Mouse (Mus musculus) telencephalon, adult 2 months (tissue): Measurements from ENCODE around the gene Atp8a1.

ENCODE experiments used
- DNase-seq: peaks from one replicate; pipeline ENCODE4 v3.0.0-alpha.2; 2011; ENCODE audit warnings: low read depth, low spot score

The Atp8a1 gene

DNA sequence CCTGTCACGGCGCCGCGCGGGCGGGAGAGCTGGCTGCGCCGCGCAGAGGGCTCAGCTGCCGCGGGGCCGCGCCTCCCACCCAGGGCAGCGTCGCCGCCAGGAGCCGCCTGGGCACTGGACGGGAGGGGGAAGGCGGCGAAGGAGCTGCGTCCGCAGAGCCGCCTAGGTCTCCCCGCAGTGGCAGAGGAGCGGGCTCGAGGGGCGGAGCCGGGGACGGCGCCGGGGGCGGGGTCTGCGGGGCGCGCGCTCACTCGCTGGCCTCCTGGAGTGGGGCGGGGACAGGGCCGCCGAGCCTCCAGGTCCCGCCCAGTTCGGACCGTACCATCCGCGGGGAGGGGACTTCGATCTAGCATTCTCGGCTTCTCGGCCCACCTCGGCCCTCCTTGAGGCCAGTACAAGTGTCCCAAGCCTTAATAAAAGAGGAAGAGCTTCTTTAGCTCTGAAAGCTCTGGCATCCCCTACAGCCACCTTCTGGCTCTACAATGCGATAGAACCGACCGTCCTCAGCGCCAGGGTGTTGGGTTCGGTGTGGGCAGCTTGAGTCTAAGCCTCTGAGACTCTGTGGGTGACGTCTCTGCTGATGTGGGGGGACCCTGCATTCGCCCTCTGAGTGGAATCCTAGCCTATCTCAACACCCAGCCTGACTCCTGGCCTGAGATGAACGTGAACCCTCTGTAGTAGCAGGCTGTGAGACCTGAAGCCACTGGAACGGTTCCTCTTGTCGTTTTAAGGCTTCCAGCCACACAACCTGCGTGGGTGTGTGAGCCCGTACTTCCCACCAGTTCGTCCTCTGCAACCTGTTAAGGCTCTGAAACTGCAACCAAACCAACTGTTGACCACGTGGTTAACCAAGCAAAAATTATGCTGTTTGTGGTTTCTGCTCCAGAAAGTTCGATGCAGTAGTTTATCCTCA lies at the start of gene Atp8a1:
Atp8a1 (minus strand) TSS at position 182 of the 913 bp plus-strand sequence.
- peak; percentile 97 for DNase-seq

DNA sequence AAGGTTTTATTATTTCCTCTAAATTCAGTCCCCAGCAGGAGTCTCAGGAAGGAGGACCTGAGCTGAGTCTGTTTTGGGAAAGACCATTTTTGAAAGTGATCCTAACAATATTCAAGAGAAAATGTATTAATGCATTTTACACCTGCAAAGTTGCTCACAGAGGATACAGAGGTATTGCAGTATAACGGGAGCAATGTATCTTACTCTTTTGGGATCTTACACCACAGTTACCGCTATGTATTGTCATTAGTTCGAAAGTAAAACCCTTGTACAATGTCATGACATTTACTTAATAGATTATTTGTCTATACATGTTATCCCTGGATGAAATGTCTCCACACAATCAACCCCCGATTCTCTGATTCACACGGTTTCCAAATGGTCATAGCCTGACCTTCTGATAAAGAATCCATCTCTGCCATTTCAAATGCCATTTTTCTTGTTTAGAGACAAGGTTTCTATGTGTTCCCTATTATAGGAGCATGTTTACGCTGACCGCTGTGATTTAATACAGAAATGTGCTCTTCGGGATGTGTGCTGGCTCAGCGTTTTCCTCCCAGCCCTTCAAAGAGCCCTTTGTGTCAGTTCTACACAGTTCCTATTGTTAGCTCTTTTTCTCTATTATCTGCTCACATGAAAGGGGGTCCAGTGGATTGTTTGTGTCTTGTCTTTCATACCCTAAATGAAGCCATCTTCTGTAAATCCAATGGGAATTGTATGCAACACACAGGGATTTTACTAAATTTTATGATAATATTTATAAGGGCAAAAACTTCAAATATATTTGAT lies 37.4 kb upstream of the Atp8a1 start:
- peak; percentile 34 for DNase-seq

DNA sequence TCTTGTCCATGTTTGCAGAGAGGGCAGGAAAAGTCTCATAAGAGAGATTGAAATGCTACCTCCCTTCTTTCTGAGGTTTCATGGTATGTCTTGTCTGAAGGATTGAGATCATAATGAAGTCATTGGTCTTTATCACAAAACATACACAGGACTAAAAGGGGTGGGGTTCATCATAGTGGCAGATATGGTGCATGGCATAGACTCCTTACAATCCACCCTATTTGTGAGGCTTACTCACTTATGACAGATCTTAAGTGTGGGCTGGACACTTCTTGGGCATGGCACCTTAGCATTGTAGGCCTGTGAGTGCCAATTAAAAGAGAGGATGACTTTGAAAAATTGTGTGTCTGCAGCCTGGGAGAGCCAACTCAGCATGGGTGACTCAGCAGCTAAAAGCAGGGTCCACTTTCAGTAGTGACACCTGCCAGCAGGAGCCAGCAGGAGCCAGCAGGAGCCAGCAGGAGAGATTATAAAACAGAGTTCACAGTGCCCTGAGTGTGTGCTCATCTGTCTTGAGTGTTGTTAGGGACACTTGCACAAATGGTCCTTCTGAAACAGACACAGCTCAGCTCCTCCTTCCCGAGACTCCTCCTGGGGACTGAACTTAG lies 36.4 kb upstream of the Atp8a1 start:
- DNase-seq: no peak

DNA sequence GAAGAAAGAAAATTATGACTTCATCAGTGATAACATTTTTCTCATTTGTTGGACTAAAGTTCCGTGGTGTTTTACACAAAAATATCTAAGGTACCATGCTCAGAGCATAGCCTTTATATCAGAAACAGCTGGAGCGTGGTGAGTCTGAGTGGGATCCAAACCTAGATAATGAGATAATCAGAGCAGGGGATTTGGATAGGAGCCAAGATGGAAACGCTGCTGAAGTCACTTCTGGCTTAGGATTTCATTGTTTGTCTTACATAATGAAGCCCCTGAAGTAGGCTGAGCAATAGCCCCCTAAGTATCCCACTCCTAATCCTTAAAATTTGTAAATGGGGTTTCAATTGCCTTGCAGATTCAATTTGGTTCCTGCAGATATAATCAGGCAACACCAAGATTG lies 24.2 kb upstream of the Atp8a1 start:
- DNase-seq: no peak

DNA sequence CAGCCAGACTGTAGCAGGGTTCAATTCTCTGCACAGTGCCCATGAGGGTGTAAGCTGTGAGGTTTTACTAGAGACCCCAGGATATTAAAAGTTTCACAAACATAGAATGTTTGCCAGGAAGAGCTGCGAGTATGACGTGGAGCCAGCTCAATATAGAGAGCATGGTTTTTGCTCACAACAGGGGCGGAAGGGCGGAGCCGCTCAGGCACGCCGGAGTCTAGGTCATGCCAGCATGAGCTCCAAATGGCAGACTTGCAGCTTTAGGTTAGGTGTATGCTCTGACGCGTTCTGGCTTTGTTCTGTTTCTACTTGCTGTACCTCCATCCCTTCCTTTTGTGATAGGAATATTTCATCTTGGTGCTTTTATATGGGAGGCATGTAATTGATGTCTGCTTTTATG lies 19.0 kb upstream of the Atp8a1 start:
- DNase-seq: no peak

DNA sequence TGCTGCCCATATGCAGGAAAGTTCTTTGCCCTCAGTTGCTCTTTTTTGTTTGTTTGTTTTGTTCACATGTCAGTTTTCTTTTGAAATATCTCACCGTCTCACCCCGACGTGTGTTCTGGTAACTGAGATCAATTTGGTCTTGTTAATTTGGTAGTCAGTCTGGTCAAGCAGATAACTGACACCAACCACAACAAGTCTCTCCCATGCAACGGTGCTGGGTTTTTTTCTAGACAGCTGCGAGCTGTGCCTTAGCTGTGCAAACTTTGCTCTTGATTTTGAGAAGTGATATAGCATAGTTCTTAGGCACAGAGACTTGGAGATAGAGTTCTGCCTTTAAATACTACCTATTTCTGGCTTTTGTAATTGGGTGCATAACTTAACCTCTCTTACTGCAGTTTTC lies 18.4 kb upstream of the Atp8a1 start:
- DNase-seq: no peak

DNA sequence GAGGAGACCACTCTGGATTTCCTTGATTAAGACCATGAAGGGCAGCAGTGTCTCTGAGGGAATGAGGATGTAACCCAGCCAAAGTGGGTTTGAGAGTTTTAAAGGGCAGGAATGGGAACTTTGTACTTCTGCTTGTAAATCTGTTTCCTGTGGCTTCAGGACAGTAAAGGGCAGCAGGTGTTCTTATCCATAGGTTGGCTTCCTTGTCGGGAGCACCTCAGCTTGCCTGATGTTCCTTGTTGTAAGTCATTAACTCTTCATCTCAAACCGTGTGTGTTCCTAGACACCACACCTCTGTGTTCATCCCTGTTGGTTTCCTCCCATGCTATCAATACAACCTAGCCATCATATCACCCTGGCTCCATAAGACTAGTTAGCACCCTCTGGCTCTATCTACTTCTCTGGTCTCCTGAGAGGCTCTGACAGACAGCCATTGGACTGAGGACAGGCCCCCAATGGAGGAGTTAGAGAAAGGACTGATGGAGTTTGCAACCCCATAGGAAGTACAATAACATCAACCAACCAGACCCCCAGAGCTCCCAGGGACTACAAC lies 17.4 kb upstream of the Atp8a1 start:
- DNase-seq: no peak

DNA sequence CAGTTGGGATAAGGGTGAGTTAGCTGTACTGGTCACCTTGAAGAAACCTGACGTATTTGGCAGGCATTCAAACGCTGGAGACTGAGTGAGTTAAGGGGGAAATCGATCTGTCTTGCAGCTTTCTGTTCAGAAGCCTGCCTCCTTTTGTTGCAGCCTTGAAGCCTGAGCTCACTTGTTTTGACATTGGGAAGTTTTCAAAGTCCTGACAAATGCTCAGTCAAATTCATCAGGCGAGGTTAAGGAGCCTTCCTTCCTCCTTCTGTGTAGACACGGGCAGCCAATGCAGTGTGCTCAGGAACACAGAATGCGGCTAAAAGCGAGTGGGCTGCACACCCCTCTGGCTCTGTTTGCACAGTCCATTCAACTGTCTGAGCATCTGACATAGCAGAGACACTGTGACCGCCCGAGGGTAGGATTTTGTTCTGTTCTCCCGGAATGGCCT lies 16.7 kb upstream of the Atp8a1 start:
- DNase-seq: no peak

DNA sequence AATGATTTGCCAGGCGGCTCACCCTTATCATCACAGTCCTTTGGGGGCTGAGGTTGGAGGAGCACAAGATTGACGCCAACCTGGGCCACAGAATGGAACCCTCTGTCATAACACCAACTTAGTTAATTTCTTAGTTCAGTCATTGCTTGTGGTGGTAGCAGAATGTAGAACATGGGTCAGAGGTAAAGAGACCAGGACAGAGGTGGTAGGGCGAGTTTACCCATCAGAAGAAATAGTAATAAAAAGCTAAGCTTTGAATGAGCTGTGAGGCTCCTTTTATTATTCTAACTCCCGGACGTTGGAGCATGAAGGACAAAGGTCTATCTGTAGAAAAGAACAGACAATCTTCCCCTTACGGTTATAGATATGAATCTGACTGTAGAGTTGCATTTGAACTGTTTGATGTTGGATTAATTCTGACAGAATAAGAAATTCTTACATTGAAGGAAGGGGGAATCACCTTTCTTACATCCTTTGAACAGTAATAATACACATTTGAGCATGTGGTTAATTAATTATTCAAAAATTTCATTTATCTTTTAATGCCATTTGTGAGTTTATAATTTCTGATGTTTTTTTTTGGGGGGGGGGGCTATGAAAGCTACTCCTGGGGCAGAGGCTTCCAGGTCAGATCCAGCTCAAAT lies 7.9 kb upstream of the Atp8a1 start:
- no peak for DNase-seq

DNA sequence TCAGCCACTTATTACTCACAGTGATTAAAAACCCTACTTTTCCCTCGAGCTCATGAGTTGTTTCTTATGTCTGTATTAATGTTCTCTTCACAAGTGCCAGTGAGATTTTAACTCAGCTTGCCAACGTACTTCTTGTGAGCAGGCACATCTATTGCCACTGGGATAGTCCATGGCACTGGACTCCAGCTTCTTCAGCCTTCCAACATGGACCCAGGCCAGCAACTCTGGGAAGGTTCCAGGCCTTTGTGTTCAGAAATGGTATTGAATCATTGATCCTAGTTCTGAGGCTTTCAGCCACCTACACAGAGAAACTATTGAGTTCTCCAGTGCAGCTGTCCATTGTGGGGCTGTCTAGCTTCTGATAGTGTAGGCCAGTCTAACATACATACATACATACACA lies 5.6 kb upstream of the Atp8a1 start:
- DNase-seq: no peak

DNA sequence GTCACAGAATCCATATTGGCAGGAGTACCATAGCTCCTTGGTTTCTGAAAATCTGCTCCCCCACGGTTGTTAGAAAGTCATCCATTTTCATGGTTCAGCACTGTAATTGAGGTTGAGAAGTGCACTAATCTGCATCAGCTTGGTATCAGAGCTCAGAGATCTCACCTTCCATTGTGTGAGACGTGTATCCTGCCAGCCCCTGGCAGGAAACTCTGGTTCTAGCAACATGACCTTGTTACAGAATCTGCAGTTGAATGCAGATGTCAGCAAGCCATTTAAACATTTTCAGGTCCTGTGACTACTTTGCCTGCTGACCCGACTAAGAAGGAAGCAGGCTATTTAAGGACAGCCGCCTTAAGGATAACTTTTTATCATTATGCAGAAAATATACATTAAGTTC lies 2.2 kb upstream of the Atp8a1 start:
- no peak for DNase-seq

DNA sequence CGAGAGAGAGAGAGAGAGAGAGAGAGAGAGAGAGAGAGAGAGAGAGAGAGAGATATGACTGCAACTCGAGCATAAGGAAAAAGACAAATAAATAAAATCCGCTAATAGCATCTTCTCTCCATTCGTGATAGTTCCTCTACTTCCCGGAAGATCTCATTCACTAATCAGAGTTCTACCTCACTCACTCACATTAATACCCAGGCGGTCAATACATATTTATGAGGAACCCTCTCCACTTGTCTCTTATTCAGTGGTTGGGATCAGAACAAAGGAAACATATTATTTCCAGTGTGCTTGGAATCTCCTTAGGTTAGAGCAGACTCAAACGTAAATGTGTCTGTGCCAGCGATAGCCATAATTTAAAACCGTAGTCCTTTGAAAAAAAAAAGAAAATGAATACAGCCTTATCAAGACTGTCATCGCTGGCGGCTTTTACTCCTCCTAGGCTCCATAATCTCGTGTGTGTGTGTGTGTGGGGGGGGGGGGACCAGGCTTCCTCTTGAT lies 1.3 kb upstream of the Atp8a1 start:
- no peak for DNase-seq

DNA sequence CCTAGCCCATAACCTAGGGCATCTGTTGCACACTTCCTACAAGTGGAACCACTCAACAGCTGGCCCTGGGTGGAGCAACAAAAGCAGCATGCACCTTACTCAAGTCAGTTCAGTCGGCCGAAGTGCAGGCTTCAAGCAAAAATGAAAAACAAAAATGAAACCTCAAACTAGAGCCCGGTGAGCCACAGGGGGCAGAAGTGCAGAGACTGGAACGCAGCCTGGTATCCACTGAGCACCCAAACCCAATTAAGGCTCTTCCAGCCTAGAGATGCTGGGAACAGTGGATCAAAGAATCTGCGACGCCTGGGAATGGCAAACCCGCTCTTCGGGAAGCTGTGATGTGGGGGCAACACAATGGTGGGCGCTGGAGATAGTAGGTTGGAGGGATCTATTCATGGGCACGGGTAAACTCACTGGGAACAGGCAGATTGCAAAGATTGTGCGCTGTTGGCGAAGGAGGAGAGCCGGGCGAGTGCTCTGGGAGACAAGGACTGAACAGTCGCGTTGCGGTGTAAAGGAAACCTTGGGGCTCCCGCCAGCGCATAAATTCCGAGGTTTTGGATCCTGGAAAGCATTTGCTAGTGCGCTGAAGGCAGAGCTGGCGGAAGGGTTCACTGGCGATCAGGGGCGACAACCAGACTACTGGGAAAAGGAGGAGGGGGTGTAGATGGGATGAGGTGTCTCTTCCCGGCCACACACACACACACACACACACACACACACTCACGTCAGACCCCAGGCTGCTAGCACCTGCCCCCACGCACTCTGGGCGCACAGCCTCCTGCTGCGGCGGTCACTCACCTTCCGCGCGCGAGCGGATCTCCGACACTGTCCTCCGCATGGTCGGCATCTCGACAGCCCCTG lies 641 bp downstream of the Atp8a1 start:
- peak; percentile 36 for DNase-seq

DNA sequence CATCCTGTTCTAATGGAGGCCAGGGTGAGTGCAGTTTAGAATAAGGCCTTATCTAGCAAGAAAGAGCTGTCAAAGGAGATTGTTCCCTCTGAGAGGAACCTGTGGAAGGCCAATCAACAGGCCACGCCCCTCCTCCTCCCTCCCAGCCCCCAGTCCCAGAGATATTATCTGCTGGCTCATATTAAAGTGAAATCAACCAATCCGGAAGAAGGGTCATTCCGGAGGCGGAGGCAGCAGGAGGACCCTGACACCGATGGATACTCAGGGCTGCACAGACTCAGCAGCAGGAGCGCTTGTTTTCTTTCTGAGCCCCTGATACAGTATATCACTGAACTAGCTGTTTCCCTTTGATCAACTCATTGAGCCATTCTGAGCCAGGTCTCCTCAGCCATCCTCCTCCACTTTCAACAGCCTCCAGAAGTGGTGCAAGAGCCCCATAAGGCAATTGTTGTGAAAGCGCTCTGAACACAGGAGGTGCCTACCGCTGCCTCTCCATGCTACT lies 2.0 kb downstream of the Atp8a1 start:
- no peak for DNase-seq

DNA sequence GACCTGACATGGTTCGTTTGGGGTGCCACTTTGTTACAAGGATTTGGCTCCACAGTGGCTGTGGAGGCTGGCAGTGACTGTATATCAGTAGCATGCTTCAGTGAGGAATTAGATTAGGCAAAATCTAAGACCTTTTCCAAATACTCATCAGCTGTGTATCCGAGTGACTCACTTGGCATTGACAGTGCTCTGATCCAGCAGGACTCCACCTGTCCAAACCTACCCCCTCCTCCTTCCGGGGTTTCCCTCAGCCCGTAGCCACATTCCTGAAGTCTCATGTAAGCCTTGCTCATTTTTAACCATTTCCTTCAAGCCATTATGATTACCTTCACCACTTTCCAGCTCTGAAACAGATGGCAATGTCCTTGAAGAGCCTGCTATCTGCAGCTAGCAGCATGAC lies 3.2 kb downstream of the Atp8a1 start:
- DNase-seq: no peak

DNA sequence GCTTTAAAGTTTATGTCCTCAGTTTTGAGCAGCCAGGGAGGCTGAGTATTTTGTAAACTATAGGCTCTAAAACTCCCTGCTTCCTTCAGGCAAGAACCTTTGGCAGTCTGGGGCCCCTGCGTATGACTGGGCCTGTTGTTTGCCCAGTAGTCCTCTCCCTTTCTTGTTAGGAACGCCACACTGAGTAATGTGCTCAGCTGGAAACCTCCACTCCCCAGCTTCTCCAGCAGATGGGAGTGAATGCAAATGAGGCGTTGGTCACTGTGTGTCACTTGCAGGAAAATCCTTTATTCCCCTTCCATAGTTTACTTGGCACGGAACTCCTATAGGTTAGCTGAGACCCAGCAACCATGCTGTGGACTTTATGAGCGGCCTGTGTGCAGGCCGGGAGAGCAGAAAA lies 4.9 kb downstream of the Atp8a1 start:
- peak; percentile 33 for DNase-seq

DNA sequence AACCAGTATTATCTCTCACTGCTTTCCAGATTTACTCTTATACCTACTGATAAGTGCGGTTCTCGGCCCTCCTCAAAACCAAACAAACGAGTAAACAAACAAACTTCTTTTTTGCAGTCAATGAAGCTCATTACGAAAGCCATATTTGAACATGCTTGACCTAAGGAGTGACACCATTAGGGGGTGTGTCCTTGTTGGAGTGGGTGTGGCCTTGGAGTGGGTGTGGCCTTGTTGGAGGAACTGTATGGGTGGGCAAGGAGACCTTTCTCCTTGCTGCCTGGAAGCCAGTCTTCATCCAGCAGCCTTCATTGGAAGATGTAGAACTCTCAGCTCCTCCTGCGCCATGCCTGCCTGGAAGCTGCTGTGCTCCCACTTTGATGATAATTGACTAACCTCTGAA lies 13.4 kb downstream of the Atp8a1 start:
- DNase-seq: no peak

DNA sequence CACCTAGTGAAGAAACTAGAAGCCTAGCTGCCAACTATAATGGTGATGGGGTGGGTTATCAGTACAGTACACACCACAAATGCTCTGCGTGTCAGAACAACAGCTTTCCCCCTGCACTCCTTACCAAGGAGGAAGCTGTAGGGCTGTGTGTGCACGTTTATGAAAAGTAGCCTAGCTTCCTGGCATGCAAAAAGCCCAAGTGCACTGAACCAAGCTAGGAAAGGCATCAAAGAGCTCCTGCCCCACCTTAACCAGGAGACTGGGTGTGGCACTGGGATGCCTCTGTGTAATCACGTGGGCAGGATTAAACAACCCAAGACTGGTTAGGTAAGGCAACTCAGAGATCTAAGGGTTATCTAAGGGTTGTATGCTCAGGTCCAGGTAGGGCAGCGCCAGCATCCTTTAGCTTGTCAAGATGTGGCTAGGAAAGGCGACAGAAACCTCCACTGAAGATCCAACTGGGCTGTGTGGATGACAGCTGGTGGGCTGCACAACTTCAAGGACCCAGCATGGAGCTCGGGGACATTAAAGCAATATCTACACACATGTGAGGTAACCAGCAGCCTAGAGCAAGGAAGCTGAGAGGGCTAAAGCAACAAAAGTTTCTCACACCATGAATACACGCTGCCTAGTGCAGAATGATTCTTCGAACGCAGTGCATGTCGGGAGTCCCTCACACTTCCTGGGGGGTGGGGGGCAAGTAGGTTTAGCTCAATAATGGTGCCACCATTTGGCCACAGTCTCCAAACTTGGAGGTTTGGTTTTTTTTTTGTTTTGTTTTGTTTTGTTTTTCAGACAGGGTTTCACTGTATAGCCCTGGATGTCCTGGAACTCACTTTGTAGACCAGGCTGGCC lies 15.7 kb downstream of the Atp8a1 start:
- DNase-seq: no peak

DNA sequence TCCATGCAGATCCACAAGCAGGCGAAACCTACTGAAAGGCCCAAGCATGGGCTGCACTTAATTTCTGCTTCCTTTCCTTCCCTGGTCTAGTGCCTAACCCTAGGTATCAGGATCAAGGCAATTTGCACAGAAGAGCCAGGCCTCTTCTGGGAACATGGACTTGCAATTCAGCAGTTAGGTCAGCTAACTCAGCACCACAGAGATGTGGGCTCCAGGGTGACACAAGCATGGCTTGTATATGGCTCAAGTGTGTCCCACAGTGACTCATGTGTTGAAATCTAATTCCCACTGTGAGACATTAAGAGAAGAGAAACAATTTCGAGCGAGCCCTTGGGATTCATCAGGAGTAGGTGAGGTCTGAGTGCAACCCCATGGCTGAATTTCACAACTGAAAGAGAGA lies 18.9 kb downstream of the Atp8a1 start:
- no peak for DNase-seq
